Comparison of ENCODE assay signal across 29 mouse cellular contexts in the genomic region with DNA sequence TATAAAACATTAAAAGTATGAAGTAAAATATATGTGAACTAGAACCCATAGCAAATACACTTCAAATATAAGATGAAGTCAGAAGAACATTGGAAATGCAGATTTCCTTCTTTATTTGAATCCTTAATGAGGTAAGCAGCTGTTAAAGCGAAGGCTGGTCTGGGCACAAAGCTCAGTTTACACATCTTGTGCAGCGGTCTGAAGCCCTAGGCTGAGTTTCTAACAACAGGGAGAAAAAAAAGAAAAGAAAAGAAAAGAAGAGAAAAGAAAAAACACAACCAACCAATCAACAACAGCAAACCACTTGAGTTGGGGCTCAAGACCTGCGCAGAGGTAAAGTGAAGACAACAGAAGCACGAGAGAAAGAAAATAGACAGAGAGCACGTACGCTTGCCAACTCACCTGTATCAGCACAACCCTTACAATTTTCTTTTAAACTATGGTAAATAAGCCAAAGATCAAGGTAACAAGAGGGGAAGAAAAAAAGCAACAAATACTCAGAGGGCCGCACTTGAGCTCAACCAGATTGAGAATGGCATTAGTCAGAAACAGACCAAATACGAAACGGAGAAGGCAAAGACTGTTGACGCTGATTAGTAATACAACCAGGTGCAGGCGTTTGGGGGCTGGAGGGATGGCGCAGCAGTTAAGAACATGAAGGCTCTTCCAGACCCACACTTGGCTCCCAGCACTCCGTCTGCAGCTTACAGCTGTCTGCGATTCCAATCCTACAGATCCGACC. TPM values are rescaled to one million over a fixed set of nuclear protein-coding genes. Genes with fewer than 3 reads are reported as not detected.
A peak's percentile ranks its signal among the peaks of the same experiment; 100 is the strongest.
DNase-seq lines count a peak whose midpoint lies in the region; ATAC-seq lines count a peak whose summit lies in the region.
"Had no signal": no experiment of that assay in that cellular context is flagged by ENCODE, and none has a peak within 500 bp of the region (broad histone marks: within the 10 kb centered on the region; RNA-seq: fewer than 3 reads in every experiment).

No protein-coding gene starts in this region.

- no peaks in the 10 kb centered on the region for H3K27me3 ChIP-seq in limb, embryonic 12.5 days
- no peaks in the 10 kb centered on the region for H3K27me3 ChIP-seq in limb, embryonic 10.5 days (ENCODE audit: low read depth, poor library complexity, severe bottlenecking)
- H3K27me3 ChIP-seq in embryonic facial prominence, embryonic 14.5 days (replicated peaks; ENCODE audit: control insufficient read depth, insufficient read depth, low read length): no peaks in the 10 kb centered on the region
- no peaks in the 10 kb centered on the region for H3K27me3 ChIP-seq in limb, embryonic 15.5 days
- H3K27me3 ChIP-seq: forebrain, embryonic 13.5 days; heart, embryonic 12.5 days; hindbrain, embryonic 15.5 days; kidney, embryonic 15.5 days; liver, embryonic 12.5 days; midbrain, embryonic 15.5 days; neural tube, embryonic 15.5 days had no signal

- H3K4me1 ChIP-seq in limb, embryonic 12.5 days (replicated peaks): peaks cover 7% of the 10 kb centered on the region
- no peaks in the 10 kb centered on the region for H3K4me1 ChIP-seq in limb, embryonic 10.5 days
- no peaks in the 10 kb centered on the region for H3K4me1 ChIP-seq in embryonic facial prominence, embryonic 14.5 days (ENCODE audit: control insufficient read depth, insufficient read depth, low read length)
- peaks cover 4% of the 10 kb centered on the region; the same call in 1 of the 2 replicates for H3K4me1 ChIP-seq in limb, embryonic 15.5 days
- H3K4me1 ChIP-seq: hindbrain, embryonic 15.5 days; kidney, embryonic 15.5 days; liver, embryonic 12.5 days; midbrain, embryonic 15.5 days; neural tube, embryonic 15.5 days had no signal

- no peak overlapping the region for H3K9ac ChIP-seq in limb, embryonic 12.5 days (replicated peaks)
- H3K9ac ChIP-seq in embryonic facial prominence, embryonic 14.5 days (ENCODE audit: low read depth, low read length): no peak overlapping the region
- H3K9ac ChIP-seq in limb, embryonic 15.5 days: no peak overlapping the region
- H3K9ac ChIP-seq: forebrain, embryonic 13.5 days; heart, embryonic 12.5 days; hindbrain, embryonic 15.5 days; kidney, embryonic 15.5 days; liver, embryonic 12.5 days; liver, postnatal 0 days; midbrain, embryonic 15.5 days; neural tube, embryonic 15.5 days had no signal

- H3K36me3 ChIP-seq in limb, embryonic 12.5 days: peaks cover 10% of the 10 kb centered on the region
- H3K36me3 ChIP-seq in limb, embryonic 10.5 days: peaks cover 8% of the 10 kb centered on the region; the same call in 1 of the 2 replicates
- H3K36me3 ChIP-seq in embryonic facial prominence, embryonic 14.5 days (ENCODE audit: control insufficient read depth, insufficient read depth, low read length): 0 out of 2 replicates have a peak, but pooled peaks cover 3% of the 10 kb centered on the region
- H3K36me3 ChIP-seq in limb, embryonic 15.5 days: 0 out of 2 replicates have a peak, but pooled peaks cover 7% of the 10 kb centered on the region
- H3K36me3 ChIP-seq: hindbrain, embryonic 15.5 days; midbrain, embryonic 15.5 days had no signal

- 74% methylated on average over 15 of the region's 15 CpGs for WGBS in limb, embryonic 12.5 days
- WGBS in limb, embryonic 10.5 days: 88% methylated on average over 15 of the region's 15 CpGs
- 62% methylated on average over 15 of the region's 15 CpGs for WGBS in embryonic facial prominence, embryonic 14.5 days
- WGBS in limb, embryonic 15.5 days: 62% methylated on average over 15 of the region's 15 CpGs

- H3K4me2 ChIP-seq in limb, embryonic 12.5 days: no peak overlapping the region
- H3K4me2 ChIP-seq in embryonic facial prominence, embryonic 14.5 days (ENCODE audit: low read depth, low read length): no peak overlapping the region
- no peak overlapping the region for H3K4me2 ChIP-seq in limb, embryonic 15.5 days
- H3K4me2 ChIP-seq: forebrain, embryonic 13.5 days; heart, embryonic 12.5 days; hindbrain, embryonic 15.5 days; kidney, embryonic 15.5 days; liver, embryonic 12.5 days; midbrain, embryonic 15.5 days; neural tube, embryonic 15.5 days had no signal

- H3K9me3 ChIP-seq in limb, embryonic 12.5 days: no peaks in the 10 kb centered on the region
- H3K9me3 ChIP-seq in limb, embryonic 10.5 days (replicated peaks): no peaks in the 10 kb centered on the region
- H3K9me3 ChIP-seq in embryonic facial prominence, embryonic 14.5 days (ENCODE audit: control insufficient read depth, low read length): no peaks in the 10 kb centered on the region
- no peaks in the 10 kb centered on the region for H3K9me3 ChIP-seq in limb, embryonic 15.5 days
- H3K9me3 ChIP-seq: forebrain, embryonic 13.5 days; heart, embryonic 12.5 days; hindbrain, embryonic 15.5 days; kidney, embryonic 15.5 days; liver, embryonic 12.5 days; midbrain, embryonic 10.5 days; midbrain, embryonic 15.5 days; neural tube, embryonic 15.5 days had no signal

- ATAC-seq in limb, embryonic 12.5 days (ENCODE audit: insufficient number of reproducible peaks, insufficient read depth, low FRiP score, low TSS enrichment, low read depth): no peak
- no peak for ATAC-seq in embryonic facial prominence, embryonic 14.5 days (ENCODE audit: low read depth)
- ATAC-seq in limb, embryonic 15.5 days (ENCODE audit: insufficient number of reproducible peaks, low FRiP score, low TSS enrichment, low read depth): no peak
- ATAC-seq in erythroid progenitor cell, adult 5-6 weeks (replicated peaks; ENCODE audit: low FRiP score, poor library complexity, severe bottlenecking): no peak
- ATAC-seq: CD4-positive, CD25-positive, alpha-beta regulatory T cell, adult 4 months; forebrain, embryonic 13.5 days; liver, embryonic 12.5 days; liver, postnatal 0 days; midbrain, embryonic 15.5 days had no signal

- peak overlapping the region; percentile 53 for H3K27ac ChIP-seq in limb, embryonic 12.5 days
- no peak overlapping the region for H3K27ac ChIP-seq in limb, embryonic 10.5 days
- H3K27ac ChIP-seq in embryonic facial prominence, embryonic 14.5 days (replicated peaks; ENCODE audit: low read depth, low read length): peak overlapping the region; percentile 48
- H3K27ac ChIP-seq in limb, embryonic 15.5 days: peak overlapping the region; percentile 18; the same call in 1 of the 2 replicates
- H3K27ac ChIP-seq: forebrain, embryonic 13.5 days; hindbrain, embryonic 15.5 days; kidney, embryonic 15.5 days; layer of hippocampus, adult 2 months; liver, embryonic 12.5 days; midbrain, embryonic 10.5 days; midbrain, embryonic 15.5 days; neural tube, embryonic 15.5 days had no signal

- H3K4me3 ChIP-seq in limb, embryonic 12.5 days (replicated peaks): no peak overlapping the region
- no peak overlapping the region for H3K4me3 ChIP-seq in limb, embryonic 10.5 days
- no peak overlapping the region for H3K4me3 ChIP-seq in embryonic facial prominence, embryonic 14.5 days (ENCODE audit: low read depth, low read length)
- no peak overlapping the region for H3K4me3 ChIP-seq in limb, embryonic 15.5 days
- H3K4me3 ChIP-seq: erythroblast, embryonic 14.5 days; forebrain, embryonic 13.5 days; heart, embryonic 12.5 days; hindbrain, embryonic 15.5 days; kidney, embryonic 15.5 days; layer of hippocampus, adult 2 months; liver, embryonic 12.5 days; midbrain, embryonic 10.5 days; midbrain, embryonic 15.5 days; neural tube, embryonic 15.5 days had no signal

- DNase-seq in limb, embryonic 10.5 days (ENCODE audit: low spot score): no peak
- peak; percentile 18 for DNase-seq in R1 (ENCODE audit: low read depth, low spot score)
- DNase-seq in embryonic facial prominence, embryonic 14.5 days (ENCODE audit: low spot score): peak; percentile 30
- DNase-seq in adrenal gland, postnatal 4 days (ENCODE audit: low spot score in 2 of 2): no peak
- DNase-seq: adrenal gland, postnatal 10 days; cerebellum, adult 2 months; cerebellum, postnatal 14 days; gastrocnemius, postnatal 14 days; kidney, adult 18-20 months; kidney, postnatal 36 days; liver, postnatal 0 days; lung, postnatal 14 days; right cerebral cortex, adult 18-20 months; spleen, adult 18-20 months; thymus, postnatal 14 days had no signal

RNA-seq across cellular contexts. Expression of a gene that starts 35.8 kb away (rescaled TPM):
- polyA plus RNA-seq in limb, embryonic 12.5 days (2016; fragmentation: Nextera tagmentation; extraction: Ambion mirVana): 79.8 and 85.1 TPM in 2 replicates
- 88.6 and 97.9 TPM in 2 replicates for polyA plus RNA-seq in limb, embryonic 10.5 days (2016; fragmentation: Nextera tagmentation; extraction: Ambion mirVana)
- 86.6 and 96.2 TPM in 2 replicates for polyA plus RNA-seq in embryonic facial prominence, embryonic 14.5 days (2014; fragmentation: Nextera tagmentation; extraction: Ambion mirVana)
- polyA plus RNA-seq in limb, embryonic 15.5 days (2015; fragmentation: Nextera tagmentation; extraction: Ambion mirVana): 89.6 and 90.1 TPM in 2 replicates
- total RNA-seq in adrenal gland, postnatal 4 days (2021): 100 to 1,000 TPM; 109 to 120 TPM
- total RNA-seq in erythroid progenitor cell, adult 5-6 weeks (2015; ENCODE audit: low replicate concordance): 113 and 179 TPM in 2 replicates
- total RNA-seq in erythroid progenitor cell, adult 5-6 weeks (2017; ENCODE audit: low replicate concordance): 73.2 and 117 TPM in 2 replicates

RNA-seq across cellular contexts. Expression of a gene that starts 35.9 kb away (rescaled TPM):
- 40.4 and 42.9 TPM in 2 replicates for polyA plus RNA-seq in limb, embryonic 12.5 days (2016; fragmentation: Nextera tagmentation; extraction: Ambion mirVana)
- polyA plus RNA-seq in limb, embryonic 10.5 days (2016; fragmentation: Nextera tagmentation; extraction: Ambion mirVana): 45.6 and 45.9 TPM in 2 replicates
- polyA plus RNA-seq in embryonic facial prominence, embryonic 14.5 days (2014; fragmentation: Nextera tagmentation; extraction: Ambion mirVana): 25.9 and 26.9 TPM in 2 replicates
- 26.4 and 28.9 TPM in 2 replicates for polyA plus RNA-seq in limb, embryonic 15.5 days (2015; fragmentation: Nextera tagmentation; extraction: Ambion mirVana)
- total RNA-seq in adrenal gland, postnatal 4 days (2021): 10 to 100 TPM; 21.6 to 22.0 TPM
- total RNA-seq in erythroid progenitor cell, adult 5-6 weeks (2015; ENCODE audit: low replicate concordance): 6.5 and 9.6 TPM in 2 replicates
- total RNA-seq in erythroid progenitor cell, adult 5-6 weeks (2017; ENCODE audit: low replicate concordance): 6.1 and 7.2 TPM in 2 replicates

Comparison
In these comparisons a context has a peak if more than half of its experiments do, and no peak if none do; other contexts are left out.
1. DNase-seq: peak in R1 (single experiment) and embryonic facial prominence, embryonic 14.5 days (single experiment); none in limb, embryonic 10.5 days (single experiment) and adrenal gland, postnatal 4 days (0 of 2).